Mouse (Mus musculus): ENCODE measurements around the gene Hhip.

DNA sequence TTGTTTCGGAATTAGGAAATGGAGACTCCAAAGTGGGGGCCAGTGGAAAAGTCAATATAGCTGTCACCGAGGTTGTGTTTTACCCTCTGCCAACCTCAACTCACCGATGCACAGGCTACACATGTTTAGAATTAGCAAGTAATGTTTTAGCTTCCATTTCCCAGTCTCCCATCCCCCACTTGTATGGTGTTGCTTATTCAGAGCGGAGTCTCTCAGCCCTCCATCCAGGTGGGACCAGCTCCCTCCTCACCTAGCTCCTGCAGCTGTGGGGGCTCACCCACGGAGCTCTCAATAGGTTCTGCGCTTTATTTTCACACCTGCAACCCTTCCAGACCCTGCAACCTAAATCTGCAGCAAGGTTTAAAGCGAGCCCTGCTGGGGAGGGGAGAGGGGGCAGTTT lies 140.6 kb downstream of the Hhip start:
- TF ChIP-seq CTCF (IDR thresholded peaks at IDR 0.05) (no peak), EP300 (IDR thresholded peaks at IDR 0.05) (no peak)
